Mouse (Mus musculus): ENCODE measurements around the gene Cdk10. TPM values are rescaled to one million over a fixed set of nuclear protein-coding genes. Genes with fewer than 3 reads are reported as not detected.
"Not testable (repeated sequence)": the region's sequence is repeated elsewhere in the genome, so short reads cannot be mapped to it uniquely, and the experiment has no call there.

Cdk10 gene
- polyA plus RNA-seq, 1 experiment, result 60.3 TPM

DNA sequence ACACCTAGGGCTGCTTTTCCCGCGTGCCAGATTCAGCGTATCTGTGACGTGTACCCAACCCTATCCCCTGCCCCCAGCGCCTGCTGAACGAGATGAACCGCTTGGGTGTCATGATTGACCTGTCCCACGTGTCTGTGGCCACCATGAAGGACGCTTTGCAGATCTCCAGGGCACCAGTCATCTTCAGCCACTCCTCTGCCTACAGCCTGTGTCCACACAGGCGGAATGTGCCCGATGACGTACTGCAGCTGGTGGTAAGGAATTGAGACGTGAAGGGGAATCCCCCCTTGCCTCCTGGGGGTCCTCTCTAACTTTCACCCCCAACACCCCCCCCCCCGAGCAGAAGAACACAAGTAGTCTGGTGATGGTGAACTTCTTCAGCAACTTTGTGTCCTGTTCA lies 24.8 kb upstream of the Cdk10 start:
- DNase-seq, result no peak
- TF ChIP-seq CTCF (IDR thresholded peaks at IDR 0.05; ENCODE audit: insufficient read depth, low read length) (no peak), POLR2A (IDR thresholded peaks at IDR 0.05; ENCODE audit: borderline replicate concordance, extremely low read depth, low read depth, low read length) (no peak)
- WGBS, result 44% methylated on average over 14 of the region's 14 CpGs
- no peak overlapping the region for H3K4me3 ChIP-seq (replicated peaks; ENCODE audit: extremely low read depth, low read depth, low read length)
- no peaks in the 10 kb centered on the region for H3K4me1 ChIP-seq (ENCODE audit: control insufficient read depth, insufficient read depth, low read length)

GRCm38 (mm10) chr8:123202288-123202687 lies 22.4 kb upstream of the Cdk10 start:
- peak; percentile 64 for TF ChIP-seq CTCF (IDR thresholded peaks at IDR 0.05; ENCODE audit: insufficient read depth, low read length)
- TF ChIP-seq POLR2A (IDR thresholded peaks at IDR 0.05; ENCODE audit: borderline replicate concordance, extremely low read depth, low read depth, low read length), result no peak
- peak; percentile 69 for DNase-seq
- H3K4me3 ChIP-seq (replicated peaks; ENCODE audit: extremely low read depth, low read depth, low read length), result no peak overlapping the region
- no peaks in the 10 kb centered on the region for H3K4me1 ChIP-seq (ENCODE audit: control insufficient read depth, insufficient read depth, low read length)
- WGBS, result 21% methylated on average over 5 of the region's 5 CpGs

GRCm38 (mm10) chr8:123203571-123203970 lies 21.1 kb upstream of the Cdk10 start:
- DNase-seq, result no peak
- no peaks in the 10 kb centered on the region for H3K4me1 ChIP-seq (ENCODE audit: control insufficient read depth, insufficient read depth, low read length)
- H3K4me3 ChIP-seq (replicated peaks; ENCODE audit: extremely low read depth, low read depth, low read length), result no peak overlapping the region
- 59% methylated on average over 3 of the region's 3 CpGs for WGBS
- no peak for TF ChIP-seq CTCF (IDR thresholded peaks at IDR 0.05; ENCODE audit: insufficient read depth, low read length)
- TF ChIP-seq POLR2A (IDR thresholded peaks at IDR 0.05; ENCODE audit: borderline replicate concordance, extremely low read depth, low read depth, low read length), result no peak

DNA sequence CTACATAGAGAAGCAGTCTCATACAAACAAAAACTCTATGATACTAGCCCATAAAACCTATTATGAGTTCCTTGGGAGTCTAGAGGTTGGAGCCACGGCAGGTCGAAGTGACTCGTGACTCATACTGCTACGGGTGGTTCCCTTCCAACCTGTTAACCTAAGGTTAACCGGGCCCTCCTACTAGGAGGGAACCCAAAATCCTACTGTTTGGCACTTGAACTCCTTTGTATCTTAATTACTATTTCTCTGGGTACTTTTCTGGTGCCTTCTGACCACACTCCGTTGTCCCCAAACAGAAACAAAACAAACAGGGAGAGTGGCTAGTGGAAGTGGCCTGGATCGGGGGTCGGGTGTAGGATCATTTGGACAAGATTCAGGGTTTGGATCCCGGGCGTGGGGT lies 12.8 kb upstream of the Cdk10 start:
- TF ChIP-seq POLR2A (IDR thresholded peaks at IDR 0.05; ENCODE audit: borderline replicate concordance, extremely low read depth, low read depth, low read length) (no peak), CTCF (IDR thresholded peaks at IDR 0.05; ENCODE audit: insufficient read depth, low read length) (no peak)
- 0 out of 2 replicates have a peak, but pooled peaks cover 2% of the 10 kb centered on the region for H3K4me1 ChIP-seq (ENCODE audit: control insufficient read depth, insufficient read depth, low read length)
- peak overlapping the region; percentile 89 for H3K4me3 ChIP-seq (replicated peaks; ENCODE audit: extremely low read depth, low read depth, low read length)
- WGBS, result 23% methylated on average over 10 of the region's 10 CpGs
- no peak for DNase-seq

DNA sequence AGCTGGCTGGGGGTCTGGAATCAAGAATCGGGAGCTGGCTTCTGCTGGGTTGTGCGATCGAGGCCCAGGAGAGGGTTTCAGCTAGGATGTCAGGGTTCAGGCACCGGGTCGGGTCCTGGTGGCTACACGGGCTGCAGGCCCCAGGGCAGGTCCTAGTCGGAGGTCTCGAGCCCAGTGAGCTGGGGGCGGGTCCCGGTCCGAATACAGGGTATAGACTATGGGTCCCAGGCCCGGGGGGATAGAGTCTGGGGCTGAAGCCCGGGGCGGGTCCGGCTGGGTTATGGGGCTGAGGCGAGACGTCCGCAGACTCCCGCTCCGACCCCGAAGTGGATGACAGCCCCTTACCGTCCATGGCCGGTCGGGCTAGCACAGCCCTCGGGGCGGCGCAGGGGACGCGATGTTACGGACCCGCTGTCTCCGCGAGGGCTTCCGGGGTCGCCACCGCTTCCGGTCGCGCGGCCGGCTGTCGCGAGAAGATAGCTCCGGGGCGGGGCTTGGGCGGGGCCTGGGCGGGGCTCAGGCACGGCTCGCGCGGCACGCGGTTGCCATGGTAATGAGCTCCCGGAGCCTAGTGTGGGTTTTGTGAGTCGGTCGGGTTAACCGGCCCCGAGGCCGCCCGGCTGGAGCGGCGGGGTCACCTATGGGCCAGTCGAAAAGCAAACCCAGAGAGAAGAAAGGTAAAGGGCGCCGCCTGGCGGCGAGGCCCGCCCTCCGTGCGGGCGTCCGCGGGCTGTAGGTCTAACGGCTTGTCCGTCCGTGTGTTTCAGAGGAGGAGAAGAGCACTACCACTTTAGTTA lies 12.1 kb upstream of the Cdk10 start, which contains the start of the genes Chmp1a and Spata33:
Chmp1a (minus strand) TSS at position 443 of the 797 bp plus-strand sequence.
Spata33 (plus strand) TSS at position 512 of the 797 bp plus-strand sequence.
- peak; percentile 86 for DNase-seq
- H3K4me3 ChIP-seq (replicated peaks; ENCODE audit: extremely low read depth, low read depth, low read length), result peak within 1 kb of the TSS; percentile 89
- peak; percentile 50 for TF ChIP-seq CTCF (IDR thresholded peaks at IDR 0.05; ENCODE audit: insufficient read depth, low read length)
- TF ChIP-seq POLR2A (IDR thresholded peaks at IDR 0.05; ENCODE audit: borderline replicate concordance, extremely low read depth, low read depth, low read length), result peak; percentile 91
- under 1% methylated on average over 76 of the region's 76 CpGs for WGBS
- 0 out of 2 replicates have a peak, but pooled peaks cover 2% of the 10 kb centered on the region for H3K4me1 ChIP-seq (ENCODE audit: control insufficient read depth, insufficient read depth, low read length)

DNA sequence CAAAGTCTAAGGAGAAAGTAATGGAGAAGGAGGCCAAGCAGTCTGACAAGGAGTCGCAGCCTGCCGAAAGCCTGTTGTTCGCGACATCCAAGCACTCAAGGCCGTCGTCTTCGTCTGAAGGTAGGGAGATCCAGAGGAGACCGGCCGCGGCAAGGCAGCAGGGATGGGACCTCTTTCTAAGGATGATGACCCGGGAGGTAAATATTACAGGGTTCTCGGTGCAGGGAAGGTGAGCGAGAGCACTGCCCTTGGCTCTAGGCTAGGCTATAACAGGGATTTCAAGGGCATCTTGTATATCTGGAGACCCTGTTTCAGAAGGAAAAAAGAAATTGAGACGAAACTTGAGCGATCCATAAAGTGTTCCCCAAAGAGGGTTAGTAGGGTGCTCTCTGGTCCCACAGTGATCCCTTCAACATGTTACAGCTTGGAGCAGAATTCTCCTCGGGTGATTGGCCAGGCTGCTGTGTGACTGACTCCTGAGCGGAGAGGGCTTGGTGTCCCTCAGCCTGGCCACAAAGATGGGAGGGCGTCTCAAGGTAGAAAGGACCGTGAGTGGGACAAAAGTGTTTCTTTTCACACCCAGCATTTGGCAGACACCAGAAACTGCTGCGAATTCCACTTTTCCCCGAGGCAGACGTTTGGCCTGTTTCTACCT lies 11.4 kb upstream of the Cdk10 start:
- 16% methylated on average over 22 of the region's 22 CpGs for WGBS
- no peak for TF ChIP-seq POLR2A (IDR thresholded peaks at IDR 0.05; ENCODE audit: borderline replicate concordance, extremely low read depth, low read depth, low read length)
- no peak for TF ChIP-seq CTCF (IDR thresholded peaks at IDR 0.05; ENCODE audit: insufficient read depth, low read length)
- Histone ChIP-seq H3K4me1 (ENCODE audit: control insufficient read depth, insufficient read depth, low read length) (0 out of 2 replicates have a peak, but pooled peaks cover 2% of the 10 kb centered on the region), H3K4me3 (replicated peaks; ENCODE audit: extremely low read depth, low read depth, low read length) (peak overlapping the region; percentile 89)
- DNase-seq, result no peak

GRCm38 (mm10) chr8:123215430-123215829 lies 9.2 kb upstream of the Cdk10 start:
- 63% methylated on average over 3 of the region's 3 CpGs for WGBS
- Histone ChIP-seq H3K4me3 (replicated peaks; ENCODE audit: extremely low read depth, low read depth, low read length) (no peak overlapping the region), H3K4me1 (ENCODE audit: control insufficient read depth, insufficient read depth, low read length) (0 out of 2 replicates have a peak, but pooled peaks cover 2% of the 10 kb centered on the region)
- no peak for DNase-seq
- no peak for TF ChIP-seq CTCF (IDR thresholded peaks at IDR 0.05; ENCODE audit: insufficient read depth, low read length)
- no peak for TF ChIP-seq POLR2A (IDR thresholded peaks at IDR 0.05; ENCODE audit: borderline replicate concordance, extremely low read depth, low read depth, low read length)

GRCm38 (mm10) chr8:123220917-123221316 lies 3.7 kb upstream of the Cdk10 start:
- H3K4me3 ChIP-seq (replicated peaks; ENCODE audit: extremely low read depth, low read depth, low read length), result no peak overlapping the region
- no peak for DNase-seq
- WGBS, result 37% methylated on average over 1 of the region's 1 CpGs
- no peak for TF ChIP-seq CTCF (IDR thresholded peaks at IDR 0.05; ENCODE audit: insufficient read depth, low read length)
- TF ChIP-seq POLR2A (IDR thresholded peaks at IDR 0.05; ENCODE audit: borderline replicate concordance, extremely low read depth, low read depth, low read length), result no peak
- H3K4me1 ChIP-seq (ENCODE audit: control insufficient read depth, insufficient read depth, low read length), result peaks cover 3% of the 10 kb centered on the region; the same call in 1 of the 2 replicates

DNA sequence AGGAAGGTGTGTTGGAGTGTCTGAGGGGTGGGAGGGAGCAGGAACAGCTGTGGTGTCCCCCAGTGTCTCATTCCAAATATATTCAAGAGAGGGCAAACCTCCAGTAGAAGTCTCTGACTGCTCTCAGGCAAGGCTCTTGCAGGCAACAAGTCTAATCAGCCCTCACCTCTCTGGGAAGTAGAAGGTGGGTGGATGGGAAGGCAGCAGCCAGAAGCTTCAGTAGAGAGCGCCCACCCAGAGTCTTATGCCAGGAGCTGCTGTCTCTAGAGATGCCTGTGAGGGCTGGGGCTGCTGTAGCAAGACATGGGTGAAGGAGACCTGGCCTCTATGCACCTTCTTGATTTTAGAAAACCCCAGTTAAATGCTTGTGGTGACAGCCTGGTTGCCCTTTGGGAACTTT lies 3.8 kb downstream of the Cdk10 start:
- WGBS, result 100% methylated on average over 1 of the region's 1 CpGs
- peaks cover 3% of the 10 kb centered on the region; the same call in 1 of the 2 replicates for H3K4me1 ChIP-seq (ENCODE audit: control insufficient read depth, insufficient read depth, low read length)
- TF ChIP-seq CTCF (IDR thresholded peaks at IDR 0.05; ENCODE audit: insufficient read depth, low read length) (no peak), POLR2A (IDR thresholded peaks at IDR 0.05; ENCODE audit: borderline replicate concordance, extremely low read depth, low read depth, low read length) (no peak)
- no peak overlapping the region for H3K4me3 ChIP-seq (replicated peaks; ENCODE audit: extremely low read depth, low read depth, low read length)
- DNase-seq, result no peak

DNA sequence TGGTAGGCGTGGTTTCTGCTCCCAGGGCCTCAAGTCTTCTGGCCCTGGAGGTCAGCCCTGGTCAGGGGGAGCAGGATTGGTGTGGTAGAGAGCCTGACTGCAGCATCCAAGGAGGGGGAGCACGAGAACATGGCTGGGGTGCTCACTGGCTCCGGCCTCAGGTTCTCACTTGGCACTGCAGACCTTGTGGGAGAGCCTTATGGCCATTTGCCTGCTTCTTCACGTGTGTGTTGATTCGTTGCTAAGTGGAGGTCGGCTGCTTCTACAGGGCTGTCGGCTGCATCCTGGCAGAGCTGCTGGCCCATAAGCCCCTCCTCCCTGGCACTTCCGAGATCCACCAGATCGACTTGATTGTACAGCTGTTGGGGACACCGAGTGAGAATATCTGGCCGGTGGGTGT lies 5.7 kb downstream of the Cdk10 start:
- not testable (repeated sequence) for DNase-seq; H3K4me1 ChIP-seq (ENCODE audit: control insufficient read depth, insufficient read depth, low read length); H3K4me3 ChIP-seq (replicated peaks; ENCODE audit: extremely low read depth, low read depth, low read length)
- 84% methylated on average over 11 of the region's 11 CpGs for WGBS
